Comparison of ENCODE assay signal across 27 mouse cellular contexts in the genomic region with DNA sequence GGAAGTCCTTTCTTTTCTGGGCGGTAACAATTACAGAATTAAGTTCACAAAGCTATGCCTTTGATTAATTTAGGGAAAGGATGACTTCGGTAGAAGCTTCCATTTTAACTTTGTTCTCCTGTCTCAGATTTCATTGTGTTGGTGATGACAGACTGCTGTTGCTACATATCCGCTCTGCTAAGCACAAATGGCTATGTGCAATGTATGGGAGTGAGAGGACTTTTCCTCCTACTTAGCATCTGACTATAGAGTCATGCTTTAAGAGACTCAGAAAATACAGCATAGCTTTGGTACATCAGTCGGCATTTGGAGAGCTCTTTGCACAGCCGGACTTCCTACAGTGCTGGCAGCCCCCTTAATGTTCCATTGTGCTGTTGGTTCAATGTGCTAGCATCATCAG.
DNase-seq lines count a peak whose midpoint lies in the region; ATAC-seq and TF ChIP-seq lines count a peak whose summit lies in the region.
"Had no signal": no experiment of that assay in that cellular context is flagged by ENCODE, and none has a peak within 500 bp of the region (broad histone marks: within the 10 kb centered on the region; RNA-seq: fewer than 3 reads in every experiment).

No protein-coding gene starts in this region.

- H3K9ac ChIP-seq in forebrain, embryonic 15.5 days (replicated peaks) = no peak overlapping the region
- no peak overlapping the region for H3K9ac ChIP-seq in lung, postnatal 0 days (replicated peaks; ENCODE audit: low read depth)
- H3K9ac ChIP-seq: embryonic facial prominence, embryonic 12.5 days; embryonic facial prominence, embryonic 15.5 days; forebrain, embryonic 12.5 days; heart, embryonic 12.5 days; heart, embryonic 15.5 days; hindbrain, embryonic 13.5 days had no signal

- H3K27me3 ChIP-seq in forebrain, embryonic 10.5 days (ENCODE audit: poor library complexity, severe bottlenecking) = no peaks in the 10 kb centered on the region
- no peaks in the 10 kb centered on the region for H3K27me3 ChIP-seq in forebrain, embryonic 15.5 days
- H3K27me3 ChIP-seq in lung, postnatal 0 days (replicated peaks; ENCODE audit: insufficient read depth, low read length) = no peaks in the 10 kb centered on the region
- H3K27me3 ChIP-seq: embryonic facial prominence, embryonic 12.5 days; embryonic facial prominence, embryonic 15.5 days; forebrain, embryonic 12.5 days; heart, embryonic 12.5 days; heart, embryonic 15.5 days; hindbrain, embryonic 13.5 days had no signal

- no peaks in the 10 kb centered on the region for H3K36me3 ChIP-seq in forebrain, embryonic 10.5 days (replicated peaks)
- no peaks in the 10 kb centered on the region for H3K36me3 ChIP-seq in forebrain, embryonic 15.5 days
- H3K36me3 ChIP-seq in lung, postnatal 0 days (ENCODE audit: insufficient read depth, low read length) = no peaks in the 10 kb centered on the region
- H3K36me3 ChIP-seq: embryonic facial prominence, embryonic 12.5 days; embryonic facial prominence, embryonic 15.5 days; forebrain, embryonic 12.5 days; heart, embryonic 12.5 days; heart, embryonic 15.5 days; hindbrain, embryonic 10.5 days; hindbrain, embryonic 13.5 days had no signal

- 84% methylated on average over 5 of the region's 5 CpGs for WGBS in forebrain, embryonic 10.5 days
- WGBS in forebrain, embryonic 15.5 days = 82% methylated on average over 5 of the region's 5 CpGs
- 63% methylated on average over 5 of the region's 5 CpGs for WGBS in lung, postnatal 0 days

- DNase-seq in forebrain, embryonic 10.5 days (ENCODE audit: extremely low spot score, low spot score) = no peak
- no peak for DNase-seq in left cerebral cortex, adult 2 months (ENCODE audit: extremely low spot score in 1 of 2, low spot score in 2 of 2)
- no peak for DNase-seq in left cerebral cortex, postnatal 14 days (ENCODE audit: low spot score in 2 of 2)
- peak; percentile 21 for DNase-seq in lung, postnatal 0 days (ENCODE audit: low spot score)
- DNase-seq in lung, postnatal 10 days = no peak
- DNase-seq: adrenal gland, adult 8-10 months; adrenal gland, postnatal 25 days; cerebellum, adult 11 months; cerebellum, adult 2 months; cerebellum, adult 9-11 months; cerebellum, postnatal 25 days; gastrocnemius, postnatal 25 days; heart, adult 18-20 months; heart, postnatal 10 days; heart, postnatal 36 days had no signal

- H3K4me2 ChIP-seq in forebrain, embryonic 15.5 days (replicated peaks) = no peak overlapping the region
- no peak overlapping the region for H3K4me2 ChIP-seq in lung, postnatal 0 days (replicated peaks; ENCODE audit: low read depth, low read length)
- H3K4me2 ChIP-seq: embryonic facial prominence, embryonic 12.5 days; embryonic facial prominence, embryonic 15.5 days; forebrain, embryonic 12.5 days; heart, embryonic 12.5 days; heart, embryonic 15.5 days; hindbrain, embryonic 13.5 days had no signal

- H3K9me3 ChIP-seq in forebrain, embryonic 10.5 days = no peaks in the 10 kb centered on the region
- H3K9me3 ChIP-seq in forebrain, embryonic 15.5 days = no peaks in the 10 kb centered on the region
- H3K9me3 ChIP-seq in lung, postnatal 0 days (ENCODE audit: low read length) = no peaks in the 10 kb centered on the region
- H3K9me3 ChIP-seq: embryonic facial prominence, embryonic 12.5 days; embryonic facial prominence, embryonic 15.5 days; forebrain, embryonic 12.5 days; heart, embryonic 12.5 days; heart, embryonic 15.5 days; hindbrain, embryonic 10.5 days; hindbrain, embryonic 13.5 days had no signal

- TF ChIP-seq CTCF in left cerebral cortex, adult 2 months (IDR thresholded peaks at IDR 0.05) = no peak
- TF ChIP-seq CTCF in lung, postnatal 0 days (IDR thresholded peaks at IDR 0.05) = no peak

- intact Hi-C loops in left cerebral cortex, adult 2 months (cut with DNase I) = no loop called here
- intact Hi-C loops in left cerebral cortex, postnatal 14 days (cut with DNase I) = loop anchor here (10.0 kb wide), 1 partner anchor 812 kb away; no protein-coding TSS in a partner anchor

- no peak for ATAC-seq in forebrain, embryonic 15.5 days (replicated peaks)
- ATAC-seq in lung, postnatal 0 days = no peak
- no peak for ATAC-seq in megakaryocyte, adult 5-6 weeks (ENCODE audit: poor library complexity, severe bottlenecking)
- ATAC-seq: activated CD4-positive, CD25-positive, alpha-beta regulatory T cell, adult 4 months; forebrain, embryonic 16.5 days; hindbrain, embryonic 16.5 days had no signal

- peaks cover 20% of the 10 kb centered on the region for H3K4me1 ChIP-seq in forebrain, embryonic 10.5 days
- peaks cover 13% of the 10 kb centered on the region for H3K4me1 ChIP-seq in forebrain, embryonic 15.5 days
- no peaks in the 10 kb centered on the region for H3K4me1 ChIP-seq in lung, postnatal 0 days (ENCODE audit: insufficient read depth, low read depth, low read length)
- H3K4me1 ChIP-seq: embryonic facial prominence, embryonic 12.5 days; heart, embryonic 15.5 days had no signal

- TF ChIP-seq EP300 in lung, postnatal 0 days (IDR thresholded peaks at IDR 0.05) = no peak

- peak overlapping the region; percentile 20 for H3K27ac ChIP-seq in forebrain, embryonic 10.5 days
- no peak overlapping the region for H3K27ac ChIP-seq in forebrain, embryonic 15.5 days (replicated peaks)
- peak overlapping the region; percentile 61 for H3K27ac ChIP-seq in left cerebral cortex, adult 2 months
- no peak overlapping the region for H3K27ac ChIP-seq in lung, postnatal 0 days (ENCODE audit: low read length)
- H3K27ac ChIP-seq: embryonic facial prominence, embryonic 12.5 days; embryonic facial prominence, embryonic 15.5 days; forebrain, embryonic 12.5 days; heart, embryonic 15.5 days; hindbrain, embryonic 10.5 days; hindbrain, embryonic 13.5 days had no signal

- H3K4me3 ChIP-seq in forebrain, embryonic 10.5 days = no peak overlapping the region
- H3K4me3 ChIP-seq in forebrain, embryonic 15.5 days = no peak overlapping the region
- H3K4me3 ChIP-seq in left cerebral cortex, adult 2 months = no peak overlapping the region
- no peak overlapping the region for H3K4me3 ChIP-seq in lung, postnatal 0 days (ENCODE audit: low read depth, low read length)
- H3K4me3 ChIP-seq: embryonic facial prominence, embryonic 12.5 days; embryonic facial prominence, embryonic 15.5 days; forebrain, embryonic 12.5 days; heart, embryonic 12.5 days; heart, embryonic 15.5 days; hindbrain, embryonic 10.5 days; hindbrain, embryonic 13.5 days had no signal

Comparison
In these comparisons a context has a peak if more than half of its experiments do, and no peak if none do; other contexts are left out.
1. H3K27ac ChIP-seq: peak in forebrain, embryonic 10.5 days (single experiment) and left cerebral cortex, adult 2 months (single experiment); none in forebrain, embryonic 15.5 days (single experiment) and lung, postnatal 0 days (single experiment).